Mouse (Mus musculus) MEL (cell line): ENCODE data around the gene Plxna4. TPM values are rescaled to one million over a fixed set of nuclear protein-coding genes. Genes with fewer than 3 reads are reported as not detected.

Source experiments
- DNase-seq: peaks from one replicate; pipeline ENCODE4 v3.0.0; 2011; ENCODE audit warnings: low read depth, low spot score
- H3K27ac ChIP-seq: 2 replicates; pipeline ENCODE4 v1.5.1; 2012; ENCODE audit warnings: low read depth, mild to moderate bottlenecking, control low read depth, low read length, moderate library complexity; ENCODE audit not compliant: control insufficient read depth
- H3K27me3 ChIP-seq, 2 experiments: fragments of 150-350 bp in 1 of 2; sonication (generic) in 1 of 2; 2 replicates each; pipeline ENCODE4 v1.6.1; 2012; ENCODE audit warnings: low read length in 2 of 2, mild to moderate bottlenecking in 2 of 2, improper control_type of control experiment in 1 of 2, moderate library complexity in 1 of 2; ENCODE audit not compliant: insufficient read depth in 2 of 2, control insufficient read depth in 1 of 2
- H3K36me3 ChIP-seq, 2 experiments: 2 replicates each; pipeline ENCODE4 v1.6.1; 2012 to 2014; ENCODE audit warnings: low read length in 2 of 2, improper control_type of control experiment in 1 of 2, inconsistent platforms in 1 of 2, mild to moderate bottlenecking in 1 of 2; ENCODE audit not compliant: insufficient read depth in 2 of 2, control insufficient read depth in 1 of 2
- H3K4me1 ChIP-seq, 2 experiments: fragments of 150-350 bp in 1 of 2; sonication (generic) in 1 of 2; 2 replicates each; pipeline ENCODE4 v1.6.1; 2012; ENCODE audit warnings: low read length in 2 of 2, improper control_type of control experiment in 1 of 2, mild to moderate bottlenecking in 1 of 2; ENCODE audit not compliant: insufficient read depth in 2 of 2, control insufficient read depth in 1 of 2
- H3K4me3 ChIP-seq, 2 experiments: fragments of 150-350 bp in 1 of 2; sonication (generic) in 1 of 2; 2 replicates each; pipeline ENCODE4 v1.5.1; 2012; ENCODE audit warnings: low read depth in 2 of 2, low read length in 2 of 2, mild to moderate bottlenecking in 2 of 2, moderate library complexity in 2 of 2, control low read depth in 1 of 2, improper control_type of control experiment in 1 of 2; ENCODE audit not compliant: control insufficient read depth in 1 of 2, insufficient read depth in 1 of 2
- H3K79me2 ChIP-seq: 2 replicates; pipeline ENCODE4 v1.6.1; 2012; ENCODE audit warnings: mild to moderate bottlenecking, low read length, moderate library complexity; ENCODE audit not compliant: control insufficient read depth, poor library complexity, insufficient read depth
- H3K9ac ChIP-seq: 2 replicates; pipeline ENCODE4 v1.6.1; 2012; ENCODE audit warnings: low read depth, mild to moderate bottlenecking, control low read depth, low read length, moderate library complexity; ENCODE audit not compliant: control insufficient read depth, poor library complexity, severe bottlenecking
- H3K9me3 ChIP-seq: fragments of 150-350 bp; sonication (generic); replicated peaks from 2 replicates; pipeline ENCODE4 v1.6.1; 2012; ENCODE audit warnings: mild to moderate bottlenecking, low read length, improper control_type of control experiment, moderate library complexity; ENCODE audit not compliant: insufficient read depth
- BHLHE40 ChIP-seq: IDR thresholded peaks from 2 replicates; pipeline ENCODE4 v1.6.1; 2012; ENCODE audit warnings: low read depth, mild to moderate bottlenecking, inconsistent platforms, low read length, improper control_type of control experiment, borderline replicate concordance
- CHD1 ChIP-seq: IDR thresholded peaks from 2 replicates; pipeline ENCODE4 v1.6.1; 2012; ENCODE audit warnings: low read depth, mild to moderate bottlenecking, inconsistent platforms, low read length, improper control_type of control experiment
- CTCF ChIP-seq, 3 experiments: IDR thresholded peaks in 2 of 3; conservative IDR thresholded peaks in 1 of 3; 2 replicates each; pipeline ENCODE4 v1.5.1; 2011 to 2012; ENCODE audit warnings: low read length in 3 of 3, low read depth in 2 of 3, mild to moderate bottlenecking in 2 of 3, improper control_type of control experiment in 1 of 3, inconsistent platforms in 1 of 3, mixed read lengths in 1 of 3, moderate library complexity in 1 of 3; ENCODE audit not compliant: control insufficient read depth in 1 of 3, insufficient read depth in 1 of 3, poor library complexity in 1 of 3, severe bottlenecking in 1 of 3
- E2F4 ChIP-seq: IDR thresholded peaks from 2 replicates; pipeline ENCODE4 v1.6.1; 2011; ENCODE audit warnings: low read depth, low read length, improper control_type of control experiment, borderline replicate concordance
- ELF1 ChIP-seq: IDR thresholded peaks from 2 replicates; pipeline ENCODE4 v1.6.1; 2014; ENCODE audit warnings: low read depth, mild to moderate bottlenecking, inconsistent platforms, low read length, improper control_type of control experiment, moderate library complexity
- ETS1 ChIP-seq: IDR thresholded peaks from 2 replicates; pipeline ENCODE4 v1.6.1; 2012; ENCODE audit warnings: low read depth, mild to moderate bottlenecking, inconsistent platforms, low read length, improper control_type of control experiment, moderate library complexity
- GATA1 ChIP-seq: IDR thresholded peaks from 2 replicates; pipeline ENCODE4 v1.6.1; 2011; ENCODE audit warnings: low read depth, low read length, improper control_type of control experiment
- MAX ChIP-seq: IDR thresholded peaks from 2 replicates; pipeline ENCODE4 v1.6.1; 2011; ENCODE audit warnings: low read length, improper control_type of control experiment
- MAZ ChIP-seq: IDR thresholded peaks from 2 replicates; pipeline ENCODE4 v1.6.1; 2012; ENCODE audit warnings: low read depth, mild to moderate bottlenecking, inconsistent platforms, low read length, improper control_type of control experiment
- MEF2A ChIP-seq: IDR thresholded peaks from 2 replicates; pipeline ENCODE4 v1.6.1; 2014; ENCODE audit warnings: low read depth, mild to moderate bottlenecking, inconsistent platforms, low read length, improper control_type of control experiment; ENCODE audit not compliant: poor library complexity, insufficient replicate concordance, severe bottlenecking; ENCODE audit errors: extremely low read depth
- MXI1 ChIP-seq: IDR thresholded peaks from 2 replicates; pipeline ENCODE4 v1.6.1; 2011; ENCODE audit warnings: mild to moderate bottlenecking, low read depth, low read length, improper control_type of control experiment
- NELFE ChIP-seq: IDR thresholded peaks from 2 replicates; pipeline ENCODE4 v1.6.1; 2011; ENCODE audit warnings: low read depth, low read length, improper control_type of control experiment
- NRF1 ChIP-seq: IDR thresholded peaks from 2 replicates; pipeline ENCODE4 v1.6.1; 2014; ENCODE audit warnings: low read depth, mild to moderate bottlenecking, inconsistent platforms, low read length, improper control_type of control experiment, moderate library complexity; ENCODE audit not compliant: poor library complexity, insufficient read depth, severe bottlenecking
- POLR2A ChIP-seq, 2 experiments: IDR thresholded peaks; 2 replicates each; pipeline ENCODE4 v1.6.1; 2011 to 2012; ENCODE audit warnings: low read length in 2 of 2, mild to moderate bottlenecking in 2 of 2, control low read depth in 1 of 2, improper control_type of control experiment in 1 of 2, low read depth in 1 of 2, moderate library complexity in 1 of 2; ENCODE audit not compliant: control insufficient read depth in 1 of 2, insufficient read depth in 1 of 2, poor library complexity in 1 of 2
- USF2 ChIP-seq, 2 experiments: IDR thresholded peaks; 2 replicates each; pipeline ENCODE4 v1.6.1; 2011 to 2012; ENCODE audit warnings: improper control_type of control experiment in 2 of 2, low read length in 2 of 2, borderline replicate concordance in 1 of 2, inconsistent platforms in 1 of 2, low read depth in 1 of 2, mild to moderate bottlenecking in 1 of 2; ENCODE audit not compliant: insufficient read depth in 1 of 2
- ZNF384 ChIP-seq: IDR thresholded peaks from 2 replicates; pipeline ENCODE4 v1.6.1; 2012; ENCODE audit warnings: low read depth, mild to moderate bottlenecking, inconsistent platforms, low read length, improper control_type of control experiment
- polyA plus RNA-seq, 2 experiments: library from polyadenylated mRNA; stranded (reverse) in 1 of 2; unstranded in 1 of 2; fragments of >175 nt in 1 of 2; fragments of >200 nt in 1 of 2; gene quantifications; 2 replicates each; pipeline versions ENCODE4 v1.2.1 to v1.2.4; 2012; ENCODE audit warnings: low replicate concordance in 2 of 2, low read depth in 1 of 2; ENCODE audit not compliant: insufficient read length in 2 of 2, insufficient read depth in 1 of 2, missing spikeins in 1 of 2
- total RNA-seq: library from RNA; depleted of rRNA; stranded (reverse); fragments of 300-350 nt; gene quantifications from 2 replicates; pipeline ENCODE4 v1.2.3, GENCODE M21; 2012

The Plxna4 gene
- total and polyA plus RNA-seq, 3 experiments = 0.01 TPM; not detected in 2

- DNase-seq = no peak
- TF ChIP-seq ZNF384 = no peak
- TF ChIP-seq BHLHE40 = no peak
- TF ChIP-seq E2F4 = no peak
- TF ChIP-seq NRF1 = no peak
- TF ChIP-seq ETS1 = no peak
- no peak for TF ChIP-seq USF2 (IDR thresholded peaks at IDR 0.05; ENCODE audit: borderline replicate concordance in 1 of 2, insufficient read depth in 1 of 2, low read depth in 1 of 2, low read length in 2 of 2)
- TF ChIP-seq MAZ = no peak
- no peak for TF ChIP-seq MXI1
- no peak for TF ChIP-seq POLR2A (IDR thresholded peaks at IDR 0.05; ENCODE audit: control insufficient read depth in 1 of 2, insufficient read depth in 1 of 2, low read depth in 1 of 2, low read length in 2 of 2, poor library complexity in 1 of 2)
- no peak for TF ChIP-seq MEF2A
- TF ChIP-seq ELF1 = no peak
- no peak for TF ChIP-seq GATA1
- no peaks in the 10 kb centered on the region for H3K9me3 ChIP-seq
- no peak overlapping the region for H3K4me3 ChIP-seq
- no peaks in the 10 kb centered on the region for H3K4me1 ChIP-seq
- no peaks in the 10 kb centered on the region for H3K79me2 ChIP-seq
- no peak overlapping the region for H3K9ac ChIP-seq
- H3K36me3 ChIP-seq = no peaks in the 10 kb centered on the region
- no peak overlapping the region for H3K27ac ChIP-seq
- no peaks in the 10 kb centered on the region for H3K27me3 ChIP-seq
Observed at GRCm38 (mm10) chr6:32493557-32493956, 94.4 kb downstream of the Plxna4 start.

GRCm38 (mm10) chr6:32487121-32487520 lies 100.9 kb downstream of the Plxna4 start:
- Histone ChIP-seq H3K4me3 (no peak overlapping the region), H3K27ac (no peak overlapping the region), H3K36me3 (no peaks in the 10 kb centered on the region), H3K9me3 (no peaks in the 10 kb centered on the region), H3K9ac (no peak overlapping the region), H3K4me1 (no peaks in the 10 kb centered on the region), H3K79me2 (no peaks in the 10 kb centered on the region), H3K27me3 (no peaks in the 10 kb centered on the region)
- TF ChIP-seq NELFE (no peak), CHD1 (no peak), POLR2A (IDR thresholded peaks at IDR 0.05; ENCODE audit: control insufficient read depth in 1 of 2, insufficient read depth in 1 of 2, low read depth in 1 of 2, low read length in 2 of 2, poor library complexity in 1 of 2) (no peak), CTCF (IDR thresholded peaks at IDR 0.05 in 2 of 3, conservative IDR thresholded peaks at IDR 0.05 in 1 of 3; ENCODE audit: control insufficient read depth in 1 of 3, insufficient read depth in 1 of 3, low read depth in 2 of 3, low read length in 3 of 3, poor library complexity in 1 of 3, severe bottlenecking in 1 of 3) (no peak), MAX (no peak), MXI1 (no peak), MAZ (no peak)
- DNase-seq = no peak
